Mouse (Mus musculus): Measurements from ENCODE around the gene Mtmr6. TPM values are rescaled to one million over a fixed set of nuclear protein-coding genes. Genes with fewer than 3 reads are reported as not detected.

Gene Mtmr6
- polyA plus RNA-seq, 1 experiment = 93.7 TPM

DNA sequence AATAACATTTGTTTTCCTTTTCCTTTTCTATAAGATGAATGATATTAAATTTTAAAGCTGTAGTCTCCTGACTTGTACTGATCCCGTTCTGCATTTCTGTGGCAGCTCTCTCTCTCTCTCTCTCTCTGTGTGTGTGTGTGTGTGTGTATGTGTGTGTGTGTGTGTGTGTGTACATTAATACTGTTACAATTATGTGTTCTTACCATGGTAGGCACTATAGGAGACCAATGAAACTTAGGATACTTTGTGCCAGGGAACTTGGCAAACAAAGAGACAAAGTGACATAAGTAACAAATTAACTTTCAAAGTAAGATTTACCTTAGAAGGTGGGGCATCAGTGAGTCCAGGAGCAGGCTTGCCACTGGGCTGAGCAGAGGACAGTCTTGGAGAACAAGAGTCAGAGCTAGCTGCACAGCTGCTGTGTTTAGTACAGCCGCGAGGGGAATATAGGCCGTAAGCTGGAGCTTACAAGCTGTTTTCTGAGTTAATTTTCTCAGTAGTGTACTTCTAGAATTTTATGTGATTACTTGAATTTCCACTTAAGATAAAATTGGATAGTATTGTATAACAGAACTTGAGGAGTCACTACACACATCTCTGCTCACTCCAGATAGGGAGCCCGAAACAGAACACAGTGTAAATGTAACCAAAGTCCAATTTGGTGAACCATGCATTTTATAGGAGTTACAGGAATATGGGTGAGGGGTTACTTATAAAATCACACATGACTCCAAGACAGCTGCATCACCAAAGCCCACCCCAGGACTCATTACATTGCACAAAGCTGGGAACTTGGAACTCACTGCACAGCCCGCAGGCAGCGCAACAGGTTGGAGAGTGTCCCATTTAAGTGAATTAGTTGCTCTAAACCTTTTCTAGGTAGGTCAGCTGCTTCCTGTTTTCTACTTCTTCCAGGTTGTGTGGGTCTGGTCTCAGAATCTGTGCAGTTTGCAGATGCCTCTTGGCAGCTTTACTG is 10.6 kb downstream of the Mtmr6 start:
- Histone ChIP-seq H3K4me1 (ENCODE audit: control insufficient read depth, insufficient read depth, low read length) (peaks cover 2% of the 10 kb centered on the region), H3K4me3 (ENCODE audit: insufficient read depth, low read length) (no peak overlapping the region), H3K27ac (ENCODE audit: insufficient read depth, low read length) (no peak overlapping the region)
- TF ChIP-seq POLR2A (IDR thresholded peaks at IDR 0.05; ENCODE audit: extremely low read depth, insufficient read depth, low read length) (no peak), CTCF (IDR thresholded peaks at IDR 0.05; ENCODE audit: extremely low read depth, insufficient read depth, low read length) (no peak)

DNA sequence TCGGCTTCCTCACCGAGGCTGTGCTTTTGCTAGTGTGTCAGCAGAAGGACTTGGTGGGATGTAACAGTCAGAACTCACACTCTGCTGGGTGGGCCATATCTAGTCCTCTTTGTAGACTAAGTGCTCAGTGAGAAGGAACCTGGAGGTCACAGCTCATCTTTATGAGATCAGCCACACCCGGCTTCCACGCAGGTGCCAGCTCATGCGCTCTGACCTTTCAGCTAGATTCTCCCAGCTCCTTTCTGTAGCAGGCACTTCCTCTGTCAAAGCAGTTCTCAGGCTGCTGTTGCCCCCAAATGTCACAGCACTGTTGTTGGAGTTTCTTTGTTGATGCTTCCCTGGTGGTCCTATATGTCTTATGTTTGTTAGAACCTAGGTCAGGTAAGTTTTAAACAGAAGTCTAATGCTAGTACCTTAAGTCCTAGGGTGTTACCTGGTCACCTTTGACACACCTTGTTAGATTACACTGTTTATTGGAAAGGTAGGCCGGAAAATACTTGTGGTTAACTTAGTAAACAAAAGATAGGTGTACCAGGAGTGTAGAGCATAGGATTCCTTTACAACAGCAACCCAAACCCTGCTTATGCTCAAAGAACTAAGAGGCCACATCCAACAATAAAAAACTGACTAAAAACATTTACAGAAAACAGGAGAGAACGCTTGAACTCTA is 21.3 kb downstream of the Mtmr6 start:
- TF ChIP-seq POLR2A (IDR thresholded peaks at IDR 0.05; ENCODE audit: extremely low read depth, insufficient read depth, low read length) = no peak
- no peak for TF ChIP-seq CTCF (IDR thresholded peaks at IDR 0.05; ENCODE audit: extremely low read depth, insufficient read depth, low read length)
- Histone ChIP-seq H3K4me1 (ENCODE audit: control insufficient read depth, insufficient read depth, low read length) (no peaks in the 10 kb centered on the region), H3K4me3 (ENCODE audit: insufficient read depth, low read length) (no peak overlapping the region), H3K27ac (ENCODE audit: insufficient read depth, low read length) (no peak overlapping the region)

DNA sequence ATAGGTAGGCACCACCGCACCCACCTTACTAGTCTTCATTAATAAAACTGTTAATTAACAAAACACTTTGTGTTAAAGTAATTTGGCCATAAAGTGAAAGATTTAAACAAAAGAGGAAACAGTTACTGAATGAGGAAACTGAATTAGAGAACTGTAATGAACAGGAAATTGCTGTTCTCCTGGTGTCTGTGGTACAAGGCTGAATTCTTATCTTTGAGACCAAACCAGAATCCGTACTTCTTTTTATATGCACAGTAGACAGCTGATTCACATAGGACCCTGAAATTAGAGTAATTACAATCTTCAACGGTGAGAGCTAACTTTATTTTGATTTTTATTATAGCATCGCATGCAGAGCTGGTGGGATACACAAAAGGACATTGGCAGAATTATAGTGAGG is 25.3 kb downstream of the Mtmr6 start:
- Histone ChIP-seq H3K27ac (ENCODE audit: insufficient read depth, low read length) (no peak overlapping the region), H3K4me1 (ENCODE audit: control insufficient read depth, insufficient read depth, low read length) (no peaks in the 10 kb centered on the region), H3K4me3 (ENCODE audit: insufficient read depth, low read length) (no peak overlapping the region)
- TF ChIP-seq CTCF (IDR thresholded peaks at IDR 0.05; ENCODE audit: extremely low read depth, insufficient read depth, low read length) = no peak
- TF ChIP-seq POLR2A (IDR thresholded peaks at IDR 0.05; ENCODE audit: extremely low read depth, insufficient read depth, low read length) = no peak

DNA sequence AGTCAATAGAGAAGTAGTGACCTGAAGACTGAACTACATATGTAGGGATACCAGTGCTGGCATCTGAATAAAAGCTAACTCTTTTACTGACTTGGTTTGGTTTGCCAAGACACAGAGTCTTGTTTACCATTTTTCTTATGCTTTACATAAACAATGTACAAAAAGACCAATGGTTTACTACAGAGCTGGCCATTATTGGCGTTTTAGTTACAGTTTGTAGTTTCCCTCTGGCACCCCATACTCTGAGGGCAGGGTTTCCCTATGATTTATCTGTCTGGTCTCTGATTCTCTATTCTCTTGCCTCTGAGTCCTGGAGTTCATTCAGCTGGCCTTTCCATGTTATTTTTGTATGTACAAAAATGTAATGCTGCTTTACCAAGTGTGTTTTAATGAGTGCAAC is 30.5 kb downstream of the Mtmr6 start:
- TF ChIP-seq CTCF (IDR thresholded peaks at IDR 0.05; ENCODE audit: extremely low read depth, insufficient read depth, low read length) (no peak), POLR2A (IDR thresholded peaks at IDR 0.05; ENCODE audit: extremely low read depth, insufficient read depth, low read length) (no peak)
- H3K4me3 ChIP-seq (ENCODE audit: insufficient read depth, low read length) = no peak overlapping the region

DNA sequence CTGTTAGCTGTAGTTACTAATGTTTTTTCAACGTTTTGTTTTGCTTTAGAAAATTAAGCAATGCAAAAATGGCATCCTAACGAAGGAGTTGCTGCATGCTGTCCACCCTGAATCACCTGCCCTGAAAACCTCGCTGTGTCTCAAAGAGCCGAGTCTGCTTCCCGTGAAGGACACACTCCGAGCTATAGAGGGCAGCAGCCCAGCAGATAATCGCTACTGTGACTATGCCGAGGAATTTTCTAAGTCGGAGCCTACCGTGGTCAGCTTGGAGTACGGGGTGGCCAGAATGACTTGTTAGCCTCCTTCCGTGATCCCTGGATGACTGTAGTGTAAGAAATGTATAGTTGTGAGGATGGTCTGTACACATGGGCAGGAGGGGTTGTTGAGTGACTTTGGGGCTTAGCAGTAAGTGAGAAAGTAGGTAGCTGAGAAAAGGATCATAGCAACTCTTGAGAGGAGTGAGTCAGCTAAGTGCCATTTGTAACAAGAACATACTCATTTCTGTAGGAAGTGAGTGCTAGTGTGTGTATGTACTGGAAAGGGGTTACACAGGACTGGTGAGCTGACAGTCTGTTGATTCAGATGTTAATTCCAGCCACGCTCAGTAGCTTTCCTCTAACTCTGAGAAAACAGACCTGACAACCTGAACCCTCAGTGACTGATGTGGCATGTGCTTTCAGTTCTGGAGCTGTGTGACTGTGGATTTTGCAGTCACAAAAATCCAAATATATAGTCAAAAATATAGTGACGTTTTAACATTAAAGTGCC is 35.4 kb downstream of the Mtmr6 start:
- Histone ChIP-seq H3K27ac (ENCODE audit: insufficient read depth, low read length) (no peak overlapping the region), H3K4me3 (ENCODE audit: insufficient read depth, low read length) (no peak overlapping the region), H3K4me1 (ENCODE audit: control insufficient read depth, insufficient read depth, low read length) (no peaks in the 10 kb centered on the region)
- TF ChIP-seq POLR2A (IDR thresholded peaks at IDR 0.05; ENCODE audit: extremely low read depth, insufficient read depth, low read length) (no peak), CTCF (IDR thresholded peaks at IDR 0.05; ENCODE audit: extremely low read depth, insufficient read depth, low read length) (peak; percentile 52; the same call in 1 of the 2 replicates)

More for the DNA sequence above, 30.5 kb downstream of the Mtmr6 start:
- no peaks in the 10 kb centered on the region for H3K4me1 ChIP-seq (ENCODE audit: control insufficient read depth, insufficient read depth, low read length)
- no peak overlapping the region for H3K27ac ChIP-seq (ENCODE audit: insufficient read depth, low read length)

DNA sequence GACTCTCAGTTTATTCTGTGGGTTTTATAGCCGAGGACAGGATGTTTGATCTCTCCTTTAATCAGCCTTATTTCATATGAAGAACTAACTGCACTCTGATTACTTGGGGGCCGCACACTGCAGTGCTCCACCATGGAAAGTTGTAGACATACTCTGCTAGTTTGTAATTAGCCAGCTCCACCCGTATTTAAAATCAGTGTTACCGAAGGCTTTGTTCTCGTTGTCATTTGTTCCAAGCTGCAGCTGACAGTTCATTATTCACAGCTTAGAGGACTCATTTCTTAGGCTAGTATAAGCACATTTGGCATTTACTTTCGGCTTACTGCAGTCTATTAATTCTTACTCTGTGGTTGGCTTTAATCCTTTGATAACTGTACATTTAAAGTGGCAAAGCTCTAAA is 36.0 kb downstream of the Mtmr6 start:
- TF ChIP-seq POLR2A (IDR thresholded peaks at IDR 0.05; ENCODE audit: extremely low read depth, insufficient read depth, low read length) (no peak), CTCF (IDR thresholded peaks at IDR 0.05; ENCODE audit: extremely low read depth, insufficient read depth, low read length) (no peak)
- no peak overlapping the region for H3K27ac ChIP-seq (ENCODE audit: insufficient read depth, low read length)

DNA sequence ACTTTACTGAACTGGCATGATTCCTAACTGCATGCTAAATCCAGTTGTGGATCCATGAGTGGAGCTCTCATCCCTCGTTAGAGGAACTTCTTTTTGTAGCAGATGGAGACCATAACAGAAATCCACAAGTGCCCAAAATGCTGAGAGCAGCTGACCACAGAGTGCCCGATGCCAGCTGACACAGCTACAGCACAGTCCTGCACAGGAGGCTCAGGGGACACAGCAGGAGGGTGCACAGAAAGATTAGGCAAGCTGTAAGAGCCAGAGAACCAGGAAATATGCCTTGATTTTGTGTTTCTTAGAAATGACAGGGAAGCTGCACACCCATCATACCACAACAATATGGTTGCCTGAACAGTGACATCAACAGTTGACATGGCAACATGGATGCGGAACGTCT is 37.4 kb downstream of the Mtmr6 start:
- H3K4me1 ChIP-seq (ENCODE audit: control insufficient read depth, insufficient read depth, low read length) = no peaks in the 10 kb centered on the region
- H3K4me3 ChIP-seq (ENCODE audit: insufficient read depth, low read length) = no peak overlapping the region
- TF ChIP-seq POLR2A (IDR thresholded peaks at IDR 0.05; ENCODE audit: extremely low read depth, insufficient read depth, low read length) (no peak), CTCF (IDR thresholded peaks at IDR 0.05; ENCODE audit: extremely low read depth, insufficient read depth, low read length) (no peak)
- H3K27ac ChIP-seq (ENCODE audit: insufficient read depth, low read length) = no peak overlapping the region

More for the DNA sequence above, 36.0 kb downstream of the Mtmr6 start:
- H3K4me3 ChIP-seq (ENCODE audit: insufficient read depth, low read length) = no peak overlapping the region
- no peaks in the 10 kb centered on the region for H3K4me1 ChIP-seq (ENCODE audit: control insufficient read depth, insufficient read depth, low read length)

DNA sequence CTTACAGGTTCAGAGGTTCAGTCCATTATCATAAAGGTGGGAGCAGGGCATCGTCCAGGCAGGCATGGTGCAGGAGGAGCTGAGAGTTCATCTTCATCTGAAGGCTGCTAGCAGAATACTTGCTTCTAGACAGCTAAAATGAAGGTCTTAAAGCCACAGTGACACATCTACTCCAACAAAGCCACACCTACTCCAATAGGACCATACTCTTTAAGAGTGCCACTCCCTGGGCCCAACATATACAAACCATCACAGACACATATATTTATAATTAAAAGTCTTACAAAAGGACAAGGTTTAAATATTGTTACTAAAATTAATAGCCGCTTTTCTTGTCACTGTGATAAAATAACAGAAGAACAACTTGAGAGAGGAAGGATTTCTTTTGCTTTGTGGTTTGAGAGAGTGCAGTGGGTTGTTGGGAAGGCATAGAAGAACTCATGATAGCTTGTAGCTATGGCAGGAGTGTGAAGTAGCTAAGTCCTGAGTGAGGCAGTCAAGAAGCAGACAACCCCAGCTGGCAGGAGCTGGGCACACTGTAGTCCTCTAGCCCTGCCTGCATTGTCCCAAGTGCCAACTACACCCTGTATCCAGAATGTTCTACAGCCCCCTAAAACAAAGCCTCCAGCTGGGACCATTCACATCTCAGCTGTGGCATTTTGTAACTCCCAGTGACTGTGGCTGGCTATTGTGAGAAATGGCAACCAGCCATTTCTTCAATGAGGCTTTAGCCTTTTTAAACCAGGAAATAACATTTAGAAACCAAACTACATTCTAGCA is 39.6 kb downstream of the Mtmr6 start:
- TF ChIP-seq POLR2A (IDR thresholded peaks at IDR 0.05; ENCODE audit: extremely low read depth, insufficient read depth, low read length) (no peak), CTCF (IDR thresholded peaks at IDR 0.05; ENCODE audit: extremely low read depth, insufficient read depth, low read length) (no peak)
- no peak overlapping the region for H3K27ac ChIP-seq (ENCODE audit: insufficient read depth, low read length)
- no peaks in the 10 kb centered on the region for H3K4me1 ChIP-seq (ENCODE audit: control insufficient read depth, insufficient read depth, low read length)
- no peak overlapping the region for H3K4me3 ChIP-seq (ENCODE audit: insufficient read depth, low read length)
